Mouse (Mus musculus) kidney, postnatal 14 days (tissue): ENCODE results near the gene Tmprss11d.
A peak's percentile ranks its signal among the peaks of the same experiment; 100 is the strongest.
"Not testable (repeated sequence)": the region's sequence is repeated elsewhere in the genome, so short reads cannot be mapped to it uniquely, and the experiment has no call there.

ENCODE experiments used
- DNase-seq: peaks from one replicate; pipeline ENCODE4 v3.0.0; 2022; ENCODE audit warnings: mixed read lengths

Gene Tmprss11d

GRCm38 (mm10) chr5:86373320-86373719 is at the start of gene Tmprss11d:
Tmprss11d (minus strand) TSS chr5:86373420.
- DNase-seq, result no peak

GRCm38 (mm10) chr5:86421323-86422028 is 48.3 kb upstream of the Tmprss11d start:
- no peak for DNase-seq

- DNase-seq, result no peak
These were observed 46.3 kb upstream of the Tmprss11d start for GRCm38 (mm10) chr5:86419494-86419893.

- no peak for DNase-seq
These were observed 41.1 kb upstream of the Tmprss11d start for GRCm38 (mm10) chr5:86414280-86414679.

GRCm38 (mm10) chr5:86410815-86411214 is 37.6 kb upstream of the Tmprss11d start:
- DNase-seq, result peak; percentile 32

GRCm38 (mm10) chr5:86407941-86408340 is 34.7 kb upstream of the Tmprss11d start:
- no peak for DNase-seq

GRCm38 (mm10) chr5:86407191-86407590 is 34.0 kb upstream of the Tmprss11d start:
- no peak for DNase-seq

- DNase-seq, result no peak
These were observed 13.7 kb downstream of the Tmprss11d start for GRCm38 (mm10) chr5:86359412-86359985.

GRCm38 (mm10) chr5:86352966-86353365 is 20.3 kb downstream of the Tmprss11d start:
- peak; percentile 8 for DNase-seq

GRCm38 (mm10) chr5:86318018-86318956 is 54.9 kb downstream of the Tmprss11d start:
- not testable (repeated sequence) for DNase-seq

GRCm38 (mm10) chr5:86306116-86306515 is 67.1 kb downstream of the Tmprss11d start:
- no peak for DNase-seq

GRCm38 (mm10) chr5:86303877-86304276 is 69.3 kb downstream of the Tmprss11d start:
- no peak for DNase-seq

- DNase-seq, result no peak
These were observed 84.0 kb downstream of the Tmprss11d start, which contains the start of gene Tmprss11c for GRCm38 (mm10) chr5:86289208-86289607. Tmprss11c (minus strand) TSS chr5:86289308.
